22 mouse cellular contexts compared by ENCODE assay signal in the genomic region with DNA sequence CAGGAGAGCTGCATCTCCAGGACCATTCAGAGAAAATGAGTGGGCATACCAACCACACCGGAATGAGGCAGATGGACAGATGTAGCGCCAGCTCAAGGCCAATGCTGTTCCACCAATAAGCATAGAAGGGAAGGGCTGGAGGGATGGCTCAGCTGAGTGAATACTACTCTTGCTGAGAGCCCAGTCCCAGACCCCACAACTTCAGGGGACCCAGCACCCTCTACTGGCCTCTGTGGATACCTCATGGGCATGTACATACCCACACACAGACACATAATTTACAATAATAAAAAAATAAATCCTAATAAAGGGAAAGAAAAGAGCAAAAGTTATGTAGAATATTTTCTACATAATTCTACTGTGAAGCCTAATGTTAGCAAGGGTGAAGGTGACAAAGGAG. TPM values are rescaled to one million over a fixed set of nuclear protein-coding genes. Genes with fewer than 3 reads are reported as not detected.
DNase-seq lines count a peak whose midpoint lies in the region; TF ChIP-seq lines count a peak whose summit lies in the region.
"Had no signal": no experiment of that assay in that cellular context is flagged by ENCODE, and none has a peak within 500 bp of the region (broad histone marks: within the 10 kb centered on the region; RNA-seq: fewer than 3 reads in every experiment).

No protein-coding gene starts in this region.

- WGBS in kidney, adult 2 months: 96% methylated on average over 2 of the region's 2 CpGs

- H3K36me3 ChIP-seq in CH12.LX (replicated peaks in 1 of 2; ENCODE audit: control insufficient read depth in 1 of 2, insufficient read depth in 1 of 2, low read length in 1 of 2) (peaks cover 0 to 5% of the 10 kb centered on the region in 2 experiments), MEL (ENCODE audit: control insufficient read depth in 1 of 2, insufficient read depth in 2 of 2, low read length in 2 of 2) (no peaks in the 10 kb centered on the region)
- H3K36me3 ChIP-seq in kidney, adult 2 months (ENCODE audit: control insufficient read depth, insufficient read depth, low read length): no peaks in the 10 kb centered on the region
- H3K36me3 ChIP-seq: embryonic facial prominence, embryonic 10.5 days; heart, embryonic 12.5 days; hindbrain, embryonic 15.5 days had no signal

- dilution Hi-C loops in CH12.LX (cut with MboI; ENCODE audit: extremely low pct_ligation_motif_present, extremely low pct_unique_long_range_greater_than_20kb, low sequenced_read_pairs): no loop called here

- H3K4me2 ChIP-seq in CH12.LX (ENCODE audit: insufficient read depth, low read depth, poor library complexity, severe bottlenecking): no peak overlapping the region
- H3K4me2 ChIP-seq: hindbrain, embryonic 15.5 days had no signal

- TF ChIP-seq POLR2A in CH12.LX (IDR thresholded peaks at IDR 0.05; ENCODE audit: low read depth, low read length) (no peak), MEL (IDR thresholded peaks at IDR 0.05; ENCODE audit: control insufficient read depth in 1 of 2, insufficient read depth in 1 of 2, low read depth in 1 of 2, low read length in 2 of 2, poor library complexity in 1 of 2) (no peak)
- no peak for TF ChIP-seq POLR2A in kidney, adult 2 months (IDR thresholded peaks at IDR 0.05; ENCODE audit: low read depth, low read length)

- H3K27ac ChIP-seq in layer of hippocampus, adult 2 months: no peak overlapping the region
- H3K27ac ChIP-seq in CH12.LX (ENCODE audit: insufficient read depth, low read depth) (no peak overlapping the region), MEL (ENCODE audit: control insufficient read depth, low read depth, low read length) (no peak overlapping the region)
- H3K27ac ChIP-seq in kidney, adult 2 months (ENCODE audit: insufficient read depth, low read depth, low read length): no peak overlapping the region
- H3K27ac ChIP-seq: hindbrain, embryonic 15.5 days had no signal

- no peak overlapping the region for H3K4me3 ChIP-seq in layer of hippocampus, adult 2 months
- H3K4me3 ChIP-seq in CH12.LX (replicated peaks in 1 of 3; ENCODE audit: low read depth in 2 of 3, low read length in 2 of 3, poor library complexity in 1 of 3): no peak overlapping the region
- no peak overlapping the region for H3K4me3 ChIP-seq in MEL (ENCODE audit: control insufficient read depth in 1 of 2, insufficient read depth in 1 of 2, low read depth in 2 of 2, low read length in 2 of 2)
- H3K4me3 ChIP-seq in kidney, adult 2 months (ENCODE audit: insufficient read depth, low read depth, low read length): no peak overlapping the region
- H3K4me3 ChIP-seq: heart, embryonic 12.5 days; hindbrain, embryonic 15.5 days had no signal

- in situ Hi-C loops in CH12.LX (cut with MboI; ENCODE audit: low pct_ligation_motif_present, low pct_unique_long_range_greater_than_20kb, low sequenced_read_pairs): loop anchor here (5.0 to 10.0 kb wide), 4 partner anchors 48 to 350 kb away; a partner anchor contains a TSS

- no peaks in the 10 kb centered on the region for H3K79me2 ChIP-seq in CH12.LX (replicated peaks; ENCODE audit: control insufficient read depth, extremely low read depth, insufficient read depth, poor library complexity, severe bottlenecking)
- H3K79me2 ChIP-seq in MEL (ENCODE audit: control insufficient read depth, insufficient read depth, low read length, poor library complexity): no peaks in the 10 kb centered on the region

- TF ChIP-seq CTCF in layer of hippocampus, adult 2 months (conservative IDR thresholded peaks at IDR 0.05): peak; percentile 21
- TF ChIP-seq CTCF in CH12.LX (conservative IDR thresholded peaks at IDR 0.05 in 1 of 2, IDR thresholded peaks at IDR 0.05 in 1 of 2; ENCODE audit: low read depth in 2 of 2, low read length in 2 of 2) (peak in 1 of 2 experiments; percentile 68; a peak in 2 of 4 replicates), MEL (IDR thresholded peaks at IDR 0.05 in 2 of 3, conservative IDR thresholded peaks at IDR 0.05 in 1 of 3; ENCODE audit: control insufficient read depth in 1 of 3, insufficient read depth in 1 of 3, low read depth in 2 of 3, low read length in 3 of 3, poor library complexity in 1 of 3, severe bottlenecking in 1 of 3) (peak in 2 of 3 experiments; percentile 27 to 31; a peak in 4 of 6 replicates)
- no peak for TF ChIP-seq CTCF in kidney, adult 2 months (conservative IDR thresholded peaks at IDR 0.05; ENCODE audit: insufficient read depth, insufficient read length, low read depth, low read length)

- TF ChIP-seq EP300 in CH12.LX (IDR thresholded peaks at IDR 0.05; ENCODE audit: low read length): no peak
- TF ChIP-seq EP300 in MEL (IDR thresholded peaks at IDR 0.05; ENCODE audit: low read depth in 1 of 2, low read length in 2 of 2): no peak

- no peak overlapping the region for H3K9ac ChIP-seq in CH12.LX (ENCODE audit: insufficient read depth, low read depth)
- H3K9ac ChIP-seq in MEL (ENCODE audit: control insufficient read depth, low read depth, low read length, poor library complexity, severe bottlenecking): no peak overlapping the region
- H3K9ac ChIP-seq: heart, embryonic 12.5 days; hindbrain, embryonic 15.5 days had no signal

- H3K9me3 ChIP-seq in CH12.LX (replicated peaks; ENCODE audit: low read length) (peaks cover 24% of the 10 kb centered on the region), MEL (replicated peaks; ENCODE audit: insufficient read depth, low read length) (no peaks in the 10 kb centered on the region)
- H3K9me3 ChIP-seq: hindbrain, embryonic 15.5 days had no signal

- peak; percentile 68 for TF ChIP-seq RAD21 in CH12.LX (IDR thresholded peaks at IDR 0.05; ENCODE audit: low read depth, low read length)
- peak; percentile 16 for TF ChIP-seq RAD21 in MEL (IDR thresholded peaks at IDR 0.05; ENCODE audit: low read depth, low read length)

- DNase-seq in layer of hippocampus, adult 2 months (ENCODE audit: low spot score in 2 of 2): no peak
- no peak for DNase-seq in layer of hippocampus, adult 9-10 months (ENCODE audit: low spot score)
- DNase-seq in CH12.LX (ENCODE audit: extremely low read depth) (peak; percentile 52), MEL (ENCODE audit: low read depth, low spot score) (peak; percentile 25)
- DNase-seq in kidney, adult 2 months: no peak
- no peak for DNase-seq in adrenal gland, adult 8-10 months
- no peak for DNase-seq in left cerebral cortex, adult 8-10 months (ENCODE audit: low spot score in 2 of 2)
- DNase-seq: cerebellum, adult 18-20 months; cerebellum, adult 9-11 months; cerebellum, postnatal 36 days had no signal

- H3K27me3 ChIP-seq in CH12.LX (replicated peaks) (no peaks in the 10 kb centered on the region), MEL (ENCODE audit: control insufficient read depth in 1 of 2, insufficient read depth in 2 of 2, low read length in 2 of 2) (0 out of 4 replicates have a peak, but pooled peaks cover 1 to 2% of the 10 kb centered on the region in 2 experiments)
- H3K27me3 ChIP-seq in kidney, adult 2 months (replicated peaks; ENCODE audit: control insufficient read depth, insufficient read depth, low read length): no peaks in the 10 kb centered on the region

- H3K4me1 ChIP-seq in CH12.LX (ENCODE audit: control insufficient read depth in 1 of 2, insufficient read depth in 2 of 2) (peaks cover 44 to 87% of the 10 kb centered on the region in 2 experiments), MEL (ENCODE audit: control insufficient read depth in 1 of 2, insufficient read depth in 2 of 2, low read length in 2 of 2) (peaks cover 2% of the 10 kb centered on the region in 2 experiments; a peak in 1 of 4 replicates)
- no peaks in the 10 kb centered on the region for H3K4me1 ChIP-seq in kidney, adult 2 months (ENCODE audit: control insufficient read depth, insufficient read depth, low read length)

TF ChIP-seq in CH12.LX, 34 proteins besides CTCF, POLR2A, EP300 and RAD21:
- TF ChIP-seq CHD1 (IDR thresholded peaks at IDR 0.05; ENCODE audit: low read depth, low read length) (no peak), SMC3 (IDR thresholded peaks at IDR 0.05; ENCODE audit: low read depth, low read length) (peak; percentile 53)

TF ChIP-seq in MEL, 35 proteins besides CTCF, POLR2A, EP300 and RAD21:
- TF ChIP-seq MYC (IDR thresholded peaks at IDR 0.05; ENCODE audit: low read depth, low read length) (no peak), SMC3 (IDR thresholded peaks at IDR 0.05; ENCODE audit: low read depth, low read length) (peak; percentile 12; the same call in 1 of the 2 replicates)

RNA-seq across cellular contexts. Expression of a gene that starts 9.0 kb away (rescaled TPM):
- under 1 TPM; 0.20 to 0.26 TPM for total RNA-seq in layer of hippocampus, adult 2 months (2021)
- total RNA-seq in CH12.LX (2012; rRNA removed) (0.08 TPM in 1 of 2 replicates, not detected in the other), CH12.LX (2014; rRNA removed) (0.12 TPM in 1 of 2 replicates, not detected in the other), MEL (2012; rRNA removed) (not detected in 2 replicates)
- polyA plus RNA-seq in CH12.LX (2012; ENCODE audit: insufficient read length, low read depth) (0.10 TPM in 1 of 2 replicates, not detected in the other), MEL (2012; ENCODE audit: insufficient read depth in 1 of 2, insufficient read length in 2 of 2, low read depth in 1 of 2, low replicate concordance in 2 of 2, missing spikeins in 1 of 2) (under 1 TPM in 1 of 2 experiments, not detected in 1; 0.06 TPM)
- polyA plus RNA-seq in kidney, adult 2 months (2012; rRNA removed): 0.05 TPM in 1 of 2 replicates, not detected in the other
- total RNA-seq in adrenal gland, adult 8-10 months (2022): not detected
- total RNA-seq in left cerebral cortex, adult 8-10 months (2022): under 1 TPM in 3 of 4 experiments, not detected in 1; 0.14 to 0.26 (median 0.16) TPM
- total RNA-seq: adrenal gland, postnatal 10 days; adrenal gland, postnatal 4 days; ES-E14; gastrocnemius, adult 2 months; gastrocnemius, postnatal 25 days; granulocyte monocyte progenitor cell, adult 5-6 weeks; heart, postnatal 36 days had no signal
- polyA plus RNA-seq: heart, embryonic 12.5 days; heart, embryonic 16.5 days; hindbrain, embryonic 11.5 days; hindbrain, embryonic 15.5 days had no signal

Comparison
In these comparisons a context has a peak if more than half of its experiments do, and no peak if none do; other contexts are left out.
1. DNase-seq: peak in CH12.LX (single experiment) and MEL (single experiment); none in layer of hippocampus, adult 2 months (0 of 2), layer of hippocampus, adult 9-10 months (single experiment), kidney, adult 2 months (single experiment), adrenal gland, adult 8-10 months (single experiment) and left cerebral cortex, adult 8-10 months (0 of 2).